Mouse (Mus musculus) left cerebral cortex, adult 18-20 months (tissue): ENCODE results near the gene Capn11. TPM values are rescaled to one million over a fixed set of nuclear protein-coding genes. Genes with fewer than 3 reads are reported as not detected.
A peak's percentile ranks its signal among the peaks of the same experiment; 100 is the strongest.

Source experiments
- DNase-seq, 2 experiments: peaks; one replicate each; pipeline ENCODE4 v3.0.0; 2021 to 2022; ENCODE audit warnings: low spot score in 2 of 2, mixed read lengths in 1 of 2
- long read RNA-seq, 2 experiments: library from polyadenylated mRNA; stranded (forward); transcript quantifications; one replicate each; pipeline ENCODE4 v2.0.0; 2021
- total RNA-seq, 2 experiments: library from RNA; stranded (reverse); gene quantifications; 2 replicates each; pipeline ENCODE4 v1.2.3; 2021

Gene Capn11
- total RNA-seq = under 1 TPM; 0.33 to 0.91 TPM
- long read RNA-seq, experiment 1, partial matches to known transcripts = 0 of 2 reads
- long read RNA-seq, experiment 1, other reads (novel, unspliced or antisense) = 2 of 2 reads
- long read RNA-seq, experiment 2 = 0 reads

GRCm38 (mm10) chr17:45659225-45659624 lies at the start of gene Capn11:
Capn11 (minus strand) TSS chr17:45659325.
- no peak for DNase-seq

GRCm38 (mm10) chr17:45708179-45708578 lies 49.1 kb upstream of the Capn11 start:
- no peak for DNase-seq

- DNase-seq = no peak
Observed at GRCm38 (mm10) chr17:45707376-45707775, 48.3 kb upstream of the Capn11 start.

- no peak for DNase-seq
Observed at GRCm38 (mm10) chr17:45706796-45707195, 47.7 kb upstream of the Capn11 start.

GRCm38 (mm10) chr17:45703187-45703586 lies 44.1 kb upstream of the Capn11 start:
- no peak for DNase-seq

GRCm38 (mm10) chr17:45702254-45702653 lies 43.1 kb upstream of the Capn11 start:
- no peak for DNase-seq

- no peak for DNase-seq
Observed at GRCm38 (mm10) chr17:45701236-45701591, 42.1 kb upstream of the Capn11 start.

GRCm38 (mm10) chr17:45700496-45701235 lies 41.5 kb upstream of the Capn11 start:
- DNase-seq = no peak

GRCm38 (mm10) chr17:45699039-45699740 lies 40.1 kb upstream of the Capn11 start:
- no peak for DNase-seq

- no peak for DNase-seq
Observed at GRCm38 (mm10) chr17:45698368-45698767, 39.2 kb upstream of the Capn11 start.

- DNase-seq = no peak
Observed at GRCm38 (mm10) chr17:45696981-45697380, 37.9 kb upstream of the Capn11 start.

- DNase-seq = no peak
Observed at GRCm38 (mm10) chr17:45695227-45696120, 36.3 kb upstream of the Capn11 start.

- no peak for DNase-seq
Observed at GRCm38 (mm10) chr17:45693812-45694565, 34.9 kb upstream of the Capn11 start.

- DNase-seq = no peak
Observed at GRCm38 (mm10) chr17:45692159-45692558, 33.0 kb upstream of the Capn11 start.

GRCm38 (mm10) chr17:45690044-45690443 lies 30.9 kb upstream of the Capn11 start:
- no peak for DNase-seq

GRCm38 (mm10) chr17:45689120-45689519 lies 30.0 kb upstream of the Capn11 start:
- no peak for DNase-seq

GRCm38 (mm10) chr17:45686716-45687115 lies 27.6 kb upstream of the Capn11 start, which contains the start of gene Tmem63b:
Tmem63b (minus strand) TSS chr17:45686905.
- DNase-seq = no peak

GRCm38 (mm10) chr17:45686093-45686619 lies 27.0 kb upstream of the Capn11 start, which contains the start of gene Mrpl14:
Mrpl14 (plus strand) TSS chr17:45686322.
- peak; percentile 93 for DNase-seq

- DNase-seq = peak; percentile 48 to 49
Observed at GRCm38 (mm10) chr17:45685171-45686092, 26.3 kb upstream of the Capn11 start.
